Mouse (Mus musculus) spleen, postnatal 10 days (tissue): ENCODE results near the gene Akt1s1.

Experiments used
- DNase-seq, 2 experiments: peaks; one replicate each; pipeline ENCODE4 v3.0.0; 2021 to 2022; ENCODE audit warnings: low spot score in 2 of 2

Gene Akt1s1

GRCm38 (mm10) chr7:44824872-44825271 lies 23.9 kb upstream of the Akt1s1 start:
- DNase-seq, result peak; percentile 76 to 90

- DNase-seq, result no peak
Observed at GRCm38 (mm10) chr7:44826771-44827170, 22.0 kb upstream of the Akt1s1 start.

- DNase-seq, result no peak
Observed at GRCm38 (mm10) chr7:44828706-44829105, 20.1 kb upstream of the Akt1s1 start.

GRCm38 (mm10) chr7:44832763-44833162 lies 16.0 kb upstream of the Akt1s1 start:
- no peak for DNase-seq

- DNase-seq, result peak in 1 of 2 experiments; percentile 25
Observed at GRCm38 (mm10) chr7:44835373-44836015, 13.3 kb upstream of the Akt1s1 start.

- peak in 1 of 2 experiments; percentile 71 for DNase-seq
Observed at GRCm38 (mm10) chr7:44836016-44836404, 12.8 kb upstream of the Akt1s1 start.

GRCm38 (mm10) chr7:44836423-44837053 lies 12.3 kb upstream of the Akt1s1 start:
- no peak for DNase-seq

- DNase-seq, result no peak
Observed at GRCm38 (mm10) chr7:44838073-44838472, 10.7 kb upstream of the Akt1s1 start.

GRCm38 (mm10) chr7:44839171-44839490 lies 9.7 kb upstream of the Akt1s1 start:
- no peak for DNase-seq

- peak in 1 of 2 experiments; percentile 73 for DNase-seq
Observed at GRCm38 (mm10) chr7:44839491-44840191, 9.2 kb upstream of the Akt1s1 start.

- peak in 1 of 2 experiments; percentile 41 for DNase-seq
Observed at GRCm38 (mm10) chr7:44840426-44840825, 8.4 kb upstream of the Akt1s1 start.

GRCm38 (mm10) chr7:44841825-44842463 lies 6.8 kb upstream of the Akt1s1 start:
- no peak for DNase-seq

GRCm38 (mm10) chr7:44845006-44845405 lies 3.8 kb upstream of the Akt1s1 start:
- DNase-seq, result no peak

GRCm38 (mm10) chr7:44846804-44847203 lies 2.0 kb upstream of the Akt1s1 start:
- no peak for DNase-seq

GRCm38 (mm10) chr7:44847772-44848171 lies 1.0 kb upstream of the Akt1s1 start:
- no peak for DNase-seq

GRCm38 (mm10) chr7:44849416-44850111 lies 773 bp downstream of the Akt1s1 start:
- peak; percentile 90 for DNase-seq

GRCm38 (mm10) chr7:44850146-44850545 lies 1.4 kb downstream of the Akt1s1 start:
- peak; percentile 58 to 82 for DNase-seq

- no peak for DNase-seq
Observed at GRCm38 (mm10) chr7:44850789-44851624, 2.2 kb downstream of the Akt1s1 start.

- DNase-seq, result no peak
Observed at GRCm38 (mm10) chr7:44851625-44852234, 2.9 kb downstream of the Akt1s1 start.

- DNase-seq, result peak in 1 of 2 experiments; percentile 23
Observed at GRCm38 (mm10) chr7:44852259-44853027, 3.7 kb downstream of the Akt1s1 start.
